Mouse (Mus musculus): ENCODE measurements at regions not wholly inside any gene's neighbourhood (a gene's known extent, or its start where the extent isn't known, plus 50 kb on each side); places are given as distances from the start of the nearest gene placed in this dataset.

GRCm38 (mm10) chr3:119949041-119949470 lies 164.8 kb upstream of the Ptbp2 start:
- H3K36me3 ChIP-seq (ENCODE audit: control insufficient read depth, insufficient read depth, low read length) = no peaks in the 10 kb centered on the region
- peak overlapping the region; percentile 23 for H3K4me3 ChIP-seq (ENCODE audit: low read length)
- H3K9ac ChIP-seq (ENCODE audit: low read depth, low read length) = no peak overlapping the region
- H3K4me2 ChIP-seq (replicated peaks; ENCODE audit: low read depth, low read length) = peak overlapping the region; percentile 44
- H3K27me3 ChIP-seq (ENCODE audit: control insufficient read depth, insufficient read depth, low read length) = no peaks in the 10 kb centered on the region
- H3K27ac ChIP-seq (ENCODE audit: low read depth, low read length) = peak overlapping the region; percentile 25; the same call in 1 of the 2 replicates
- ATAC-seq (ENCODE audit: low FRiP score, low TSS enrichment) = peak; percentile 85
- 12% methylated on average over 17 of the region's 17 CpGs for WGBS
- no peaks in the 10 kb centered on the region for H3K9me3 ChIP-seq (ENCODE audit: control insufficient read depth, low read length)
- peaks cover 24% of the 10 kb centered on the region for H3K4me1 ChIP-seq (ENCODE audit: control insufficient read depth, insufficient read depth, low read length)

DNA sequence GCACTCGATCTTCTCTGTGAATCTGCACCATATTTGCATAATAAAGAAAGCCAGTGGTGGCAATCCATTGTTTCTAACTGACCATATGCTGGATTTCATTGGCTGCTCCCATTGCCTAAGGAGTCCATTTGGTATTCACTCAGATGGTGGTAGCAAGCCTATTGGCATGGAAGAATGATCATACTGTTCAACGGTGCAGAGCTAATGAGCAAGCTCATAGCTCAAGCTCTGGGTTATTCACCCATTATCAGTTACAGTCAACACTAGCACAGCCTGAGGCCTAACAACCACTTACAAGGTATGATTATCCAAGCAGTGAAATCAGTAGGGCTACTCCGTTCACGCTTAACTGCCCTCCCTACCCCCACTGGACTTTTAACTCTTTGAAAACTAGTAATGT lies 162.9 kb upstream of the Ptbp2 start:
- 0 out of 2 replicates have a peak overlapping the region, but pooled peaks have one; percentile 15 for H3K27ac ChIP-seq (ENCODE audit: low read depth, low read length)
- peaks cover 24% of the 10 kb centered on the region for H3K4me1 ChIP-seq (ENCODE audit: control insufficient read depth, insufficient read depth, low read length)

DNA sequence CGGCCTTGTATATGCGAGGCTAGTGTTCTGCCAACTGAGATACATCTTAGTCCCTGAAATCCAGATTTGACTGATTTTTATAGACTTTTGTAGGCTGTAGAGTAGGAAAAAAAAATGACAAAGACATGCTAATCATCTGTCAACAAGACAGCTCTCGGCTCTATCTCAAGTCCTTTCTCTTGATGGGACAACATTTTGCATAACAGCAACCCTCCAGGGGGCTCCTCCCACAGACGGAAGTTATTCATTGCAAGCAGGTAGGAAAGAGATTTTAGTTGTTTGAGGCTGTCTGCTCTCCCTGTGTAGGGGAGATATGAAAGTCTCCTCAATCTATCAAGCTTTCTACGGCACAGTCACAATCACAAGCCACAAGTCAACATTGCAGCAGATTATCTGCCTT lies 159.8 kb upstream of the Ptbp2 start:
- ATAC-seq (ENCODE audit: low FRiP score, low TSS enrichment) = no peak
- Histone ChIP-seq H3K27me3 (ENCODE audit: control insufficient read depth, insufficient read depth, low read length) (no peaks in the 10 kb centered on the region), H3K27ac (ENCODE audit: low read depth, low read length) (no peak overlapping the region), H3K36me3 (ENCODE audit: control insufficient read depth, insufficient read depth, low read length) (no peaks in the 10 kb centered on the region), H3K4me2 (replicated peaks; ENCODE audit: low read depth, low read length) (no peak overlapping the region), H3K4me3 (ENCODE audit: low read length) (no peak overlapping the region), H3K9ac (ENCODE audit: low read depth, low read length) (no peak overlapping the region), H3K9me3 (ENCODE audit: control insufficient read depth, low read length) (no peaks in the 10 kb centered on the region), H3K4me1 (ENCODE audit: control insufficient read depth, insufficient read depth, low read length) (peaks cover 17% of the 10 kb centered on the region)
- 65% methylated on average over 5 of the region's 5 CpGs for WGBS

More for the DNA sequence above, 162.9 kb upstream of the Ptbp2 start:
- WGBS = 45% methylated on average over 4 of the region's 4 CpGs
- H3K9me3 ChIP-seq (ENCODE audit: control insufficient read depth, low read length) = no peaks in the 10 kb centered on the region
- no peaks in the 10 kb centered on the region for H3K36me3 ChIP-seq (ENCODE audit: control insufficient read depth, insufficient read depth, low read length)
- H3K27me3 ChIP-seq (ENCODE audit: control insufficient read depth, insufficient read depth, low read length) = no peaks in the 10 kb centered on the region
- no peak overlapping the region for H3K9ac ChIP-seq (ENCODE audit: low read depth, low read length)
- H3K4me3 ChIP-seq (ENCODE audit: low read length) = no peak overlapping the region
- H3K4me2 ChIP-seq (replicated peaks; ENCODE audit: low read depth, low read length) = no peak overlapping the region
- ATAC-seq (ENCODE audit: low FRiP score, low TSS enrichment) = peak; percentile 75

GRCm38 (mm10) chr3:119939091-119939490 lies 154.8 kb upstream of the Ptbp2 start:
- Histone ChIP-seq H3K27ac (ENCODE audit: low read depth, low read length) (no peak overlapping the region), H3K9me3 (ENCODE audit: control insufficient read depth, low read length) (no peaks in the 10 kb centered on the region), H3K4me3 (ENCODE audit: low read length) (no peak overlapping the region), H3K4me2 (replicated peaks; ENCODE audit: low read depth, low read length) (no peak overlapping the region), H3K27me3 (ENCODE audit: control insufficient read depth, insufficient read depth, low read length) (no peaks in the 10 kb centered on the region), H3K36me3 (ENCODE audit: control insufficient read depth, insufficient read depth, low read length) (no peaks in the 10 kb centered on the region), H3K9ac (ENCODE audit: low read depth, low read length) (no peak overlapping the region), H3K4me1 (ENCODE audit: control insufficient read depth, insufficient read depth, low read length) (no peaks in the 10 kb centered on the region)
- 89% methylated on average over 1 of the region's 1 CpGs for WGBS
- ATAC-seq (ENCODE audit: low FRiP score, low TSS enrichment) = no peak

- Histone ChIP-seq H3K9me3 (ENCODE audit: control insufficient read depth, low read length) (no peaks in the 10 kb centered on the region), H3K9ac (ENCODE audit: low read depth, low read length) (no peak overlapping the region), H3K4me2 (replicated peaks; ENCODE audit: low read depth, low read length) (no peak overlapping the region), H3K27me3 (ENCODE audit: control insufficient read depth, insufficient read depth, low read length) (no peaks in the 10 kb centered on the region), H3K27ac (ENCODE audit: low read depth, low read length) (no peak overlapping the region), H3K36me3 (ENCODE audit: control insufficient read depth, insufficient read depth, low read length) (no peaks in the 10 kb centered on the region), H3K4me1 (ENCODE audit: control insufficient read depth, insufficient read depth, low read length) (no peaks in the 10 kb centered on the region), H3K4me3 (ENCODE audit: low read length) (no peak overlapping the region)
- no peak for ATAC-seq (ENCODE audit: low FRiP score, low TSS enrichment)
- WGBS = 69% methylated on average over 6 of the region's 6 CpGs
Observed at GRCm38 (mm10) chr3:119938425-119938824, 154.2 kb upstream of the Ptbp2 start.

GRCm38 (mm10) chr3:119936526-119936925 lies 152.3 kb upstream of the Ptbp2 start:
- Histone ChIP-seq H3K4me1 (ENCODE audit: control insufficient read depth, insufficient read depth, low read length) (no peaks in the 10 kb centered on the region), H3K4me3 (ENCODE audit: low read length) (no peak overlapping the region), H3K27ac (ENCODE audit: low read depth, low read length) (no peak overlapping the region), H3K9ac (ENCODE audit: low read depth, low read length) (no peak overlapping the region), H3K9me3 (ENCODE audit: control insufficient read depth, low read length) (no peaks in the 10 kb centered on the region), H3K4me2 (replicated peaks; ENCODE audit: low read depth, low read length) (no peak overlapping the region), H3K27me3 (ENCODE audit: control insufficient read depth, insufficient read depth, low read length) (no peaks in the 10 kb centered on the region), H3K36me3 (ENCODE audit: control insufficient read depth, insufficient read depth, low read length) (no peaks in the 10 kb centered on the region)
- no peak for ATAC-seq (ENCODE audit: low FRiP score, low TSS enrichment)
- 95% methylated on average over 1 of the region's 1 CpGs for WGBS

DNA sequence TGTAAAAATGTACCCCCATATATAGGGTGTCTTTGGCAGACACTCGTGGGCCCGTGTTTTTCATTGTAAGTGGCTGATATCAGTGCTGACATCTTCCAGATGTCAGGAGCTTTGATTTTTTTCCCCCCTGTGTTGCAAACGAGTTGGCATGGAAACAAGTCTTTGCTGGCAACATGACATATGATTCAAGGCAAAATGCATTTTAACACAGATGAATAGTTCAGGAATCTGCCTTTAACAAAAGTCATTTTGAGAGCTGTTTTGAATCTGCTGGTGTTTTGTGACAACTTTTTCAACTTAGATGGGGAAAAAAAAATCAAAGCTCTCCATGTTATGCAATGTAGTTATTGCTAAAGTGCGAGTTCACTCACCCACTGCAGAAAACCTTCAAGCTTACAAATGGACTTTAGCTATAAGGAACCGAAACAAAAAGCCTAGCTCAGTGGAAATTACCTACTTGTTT lies 148.8 kb upstream of the Ptbp2 start:
- H3K36me3 ChIP-seq (ENCODE audit: control insufficient read depth, insufficient read depth, low read length) = no peaks in the 10 kb centered on the region
- no peaks in the 10 kb centered on the region for H3K9me3 ChIP-seq (ENCODE audit: control insufficient read depth, low read length)
- H3K4me3 ChIP-seq (ENCODE audit: low read length) = no peak overlapping the region
- WGBS = 40% methylated on average over 5 of the region's 5 CpGs
- no peaks in the 10 kb centered on the region for H3K27me3 ChIP-seq (ENCODE audit: control insufficient read depth, insufficient read depth, low read length)
- no peak for ATAC-seq (ENCODE audit: low FRiP score, low TSS enrichment)
- H3K9ac ChIP-seq (ENCODE audit: low read depth, low read length) = no peak overlapping the region
- H3K27ac ChIP-seq (ENCODE audit: low read depth, low read length) = no peak overlapping the region
- H3K4me1 ChIP-seq (ENCODE audit: control insufficient read depth, insufficient read depth, low read length) = no peaks in the 10 kb centered on the region
- no peak overlapping the region for H3K4me2 ChIP-seq (replicated peaks; ENCODE audit: low read depth, low read length)

- no peak overlapping the region for H3K27ac ChIP-seq (ENCODE audit: low read depth, low read length)
- no peaks in the 10 kb centered on the region for H3K4me1 ChIP-seq (ENCODE audit: control insufficient read depth, insufficient read depth, low read length)
- H3K9ac ChIP-seq (ENCODE audit: low read depth, low read length) = no peak overlapping the region
- H3K9me3 ChIP-seq (ENCODE audit: control insufficient read depth, low read length) = no peaks in the 10 kb centered on the region
- no peak overlapping the region for H3K4me3 ChIP-seq (ENCODE audit: low read length)
- no peaks in the 10 kb centered on the region for H3K36me3 ChIP-seq (ENCODE audit: control insufficient read depth, insufficient read depth, low read length)
- 87% methylated on average over 2 of the region's 2 CpGs for WGBS
- no peaks in the 10 kb centered on the region for H3K27me3 ChIP-seq (ENCODE audit: control insufficient read depth, insufficient read depth, low read length)
- H3K4me2 ChIP-seq (replicated peaks; ENCODE audit: low read depth, low read length) = no peak overlapping the region
- no peak for ATAC-seq (ENCODE audit: low FRiP score, low TSS enrichment)
Observed at GRCm38 (mm10) chr3:119928281-119928680, 144.0 kb upstream of the Ptbp2 start.

DNA sequence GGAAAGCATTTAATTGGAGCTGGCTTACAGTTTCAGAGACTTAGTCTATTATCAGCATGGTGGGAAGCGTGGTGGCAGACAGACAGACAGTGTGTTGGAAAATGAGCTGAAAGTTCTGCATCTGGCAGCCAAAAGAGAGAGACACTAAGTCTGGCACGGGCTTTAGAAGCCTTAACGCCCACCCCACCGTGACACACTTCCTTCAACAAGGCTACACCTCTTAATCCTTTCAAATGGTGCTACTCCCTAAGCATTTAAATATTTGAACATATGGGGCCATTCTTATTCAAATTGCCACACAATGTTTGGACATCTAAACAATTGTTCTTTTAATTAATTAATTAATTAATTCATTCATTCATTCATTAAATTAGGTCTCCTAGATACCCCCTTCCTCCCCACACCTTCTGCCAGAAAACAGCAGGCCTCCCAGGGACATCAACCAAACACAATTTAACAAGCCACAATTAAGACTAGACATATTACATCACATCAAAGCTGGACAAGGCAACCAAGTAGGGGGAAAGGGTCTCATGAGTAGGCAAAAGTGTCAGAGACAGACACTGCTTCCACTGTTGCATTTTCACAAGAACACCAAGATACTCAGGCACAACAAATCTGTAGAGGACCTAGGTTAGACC lies 135.4 kb upstream of the Ptbp2 start:
- Histone ChIP-seq H3K36me3 (ENCODE audit: control insufficient read depth, insufficient read depth, low read length) (no peaks in the 10 kb centered on the region), H3K9me3 (ENCODE audit: control insufficient read depth, low read length) (no peaks in the 10 kb centered on the region), H3K4me1 (ENCODE audit: control insufficient read depth, insufficient read depth, low read length) (no peaks in the 10 kb centered on the region), H3K9ac (ENCODE audit: low read depth, low read length) (no peak overlapping the region), H3K4me3 (ENCODE audit: low read length) (no peak overlapping the region), H3K27me3 (ENCODE audit: control insufficient read depth, insufficient read depth, low read length) (no peaks in the 10 kb centered on the region), H3K27ac (ENCODE audit: low read depth, low read length) (no peak overlapping the region), H3K4me2 (replicated peaks; ENCODE audit: low read depth, low read length) (no peak overlapping the region)
- 90% methylated on average over 4 of the region's 4 CpGs for WGBS
- no peak for ATAC-seq (ENCODE audit: low FRiP score, low TSS enrichment)

All from kidney, embryonic 14.5 days (tissue).